Mouse (Mus musculus): ENCODE data around the gene Rubcnl. TPM values are rescaled to one million over a fixed set of nuclear protein-coding genes. Genes with fewer than 3 reads are reported as not detected.

Gene Rubcnl
- polyA plus RNA-seq, 1 experiment from 2014 or later: 0.20 TPM

DNA sequence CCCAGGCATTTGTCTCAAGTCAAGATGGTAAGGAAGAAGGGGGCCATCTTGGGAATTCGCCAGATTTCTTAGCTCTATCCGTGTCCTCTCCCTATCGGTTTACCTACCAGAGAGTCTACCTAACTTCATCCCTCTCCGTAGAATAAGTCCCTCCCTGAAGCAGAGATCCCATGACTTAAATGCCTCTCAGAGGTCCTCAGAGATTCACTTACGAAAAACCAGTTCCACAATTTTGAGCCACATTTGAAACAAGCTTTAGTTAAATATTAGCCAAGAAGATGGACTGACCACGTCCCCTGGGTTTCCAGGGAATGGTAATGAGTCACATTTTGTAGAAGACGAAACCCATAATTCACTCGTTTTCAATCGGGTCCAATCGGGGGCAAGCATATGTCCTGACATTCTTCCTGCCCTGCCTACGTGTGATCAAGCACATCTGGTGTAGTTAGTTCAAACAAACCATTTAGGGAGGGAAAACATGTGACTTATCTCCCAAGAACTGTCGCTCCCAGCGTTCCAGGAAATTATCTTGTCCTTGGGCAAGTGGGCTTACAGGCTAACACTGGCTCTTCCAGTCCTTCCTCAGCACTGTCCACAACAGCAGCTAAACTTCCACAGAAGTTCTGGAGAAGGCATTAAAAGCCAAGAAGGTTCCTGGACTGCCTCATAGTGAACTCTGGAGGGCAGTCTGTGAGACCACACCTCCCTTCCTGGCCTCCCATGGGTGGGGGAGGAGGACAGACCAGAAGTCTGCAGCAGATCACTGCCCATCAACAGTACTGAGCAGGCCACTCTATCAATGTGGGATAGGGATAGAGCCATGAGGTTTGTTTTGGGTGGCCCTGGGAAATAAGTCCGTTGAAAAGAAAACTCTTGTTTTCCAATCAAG lies 38.9 kb downstream of the Rubcnl start:
- H3K36me3 ChIP-seq (ENCODE audit: control insufficient read depth, insufficient read depth, low read length): no peaks in the 10 kb centered on the region
- H3K9ac ChIP-seq (ENCODE audit: low read depth, low read length): no peak overlapping the region
- no peak overlapping the region for H3K4me2 ChIP-seq (replicated peaks; ENCODE audit: low read depth, low read length)
- H3K9me3 ChIP-seq (ENCODE audit: control insufficient read depth, low read length): no peaks in the 10 kb centered on the region
- H3K4me1 ChIP-seq (replicated peaks; ENCODE audit: control insufficient read depth, insufficient read depth, low read length): no peaks in the 10 kb centered on the region
- DNase-seq (ENCODE audit: low spot score) (no peak), ATAC-seq (ENCODE audit: low FRiP score) (no peak)
- H3K27me3 ChIP-seq (ENCODE audit: control insufficient read depth, insufficient read depth, low read length): no peaks in the 10 kb centered on the region
- no peak overlapping the region for H3K27ac ChIP-seq (ENCODE audit: low read depth, low read length)
- WGBS: 82% methylated on average over 14 of the region's 14 CpGs
- H3K4me3 ChIP-seq (ENCODE audit: low read depth, low read length): no peak overlapping the region

DNA sequence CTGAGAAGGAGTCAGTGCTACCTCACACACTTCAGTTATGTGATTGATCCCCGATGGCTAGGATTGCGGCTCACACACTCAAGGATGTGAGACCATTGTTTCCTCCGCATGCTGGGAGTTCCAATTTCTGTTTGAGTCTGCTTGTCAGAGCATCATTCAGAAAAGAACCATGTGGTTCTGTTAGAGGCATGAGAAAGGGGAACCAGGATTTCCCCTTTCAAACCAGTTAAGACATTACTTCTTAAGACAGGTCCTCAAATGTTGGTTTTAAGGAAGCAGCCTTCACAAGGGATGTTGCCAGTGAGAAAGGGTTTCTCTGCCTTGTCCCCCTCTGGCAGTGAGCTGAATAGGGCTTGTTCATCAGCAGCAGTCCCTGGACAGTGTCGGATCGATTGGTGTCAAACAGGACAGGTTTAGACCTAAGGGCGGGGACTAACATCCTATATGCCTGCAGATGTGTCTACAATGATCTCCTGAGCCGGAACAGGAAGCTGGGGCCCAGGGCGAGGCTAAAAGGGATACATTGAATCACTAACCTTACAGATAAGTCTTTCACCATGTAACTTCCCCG lies 41.1 kb downstream of the Rubcnl start:
- Histone ChIP-seq H3K9ac (ENCODE audit: low read depth, low read length) (no peak overlapping the region), H3K36me3 (ENCODE audit: control insufficient read depth, insufficient read depth, low read length) (no peaks in the 10 kb centered on the region), H3K4me2 (replicated peaks; ENCODE audit: low read depth, low read length) (no peak overlapping the region), H3K27me3 (ENCODE audit: control insufficient read depth, insufficient read depth, low read length) (no peaks in the 10 kb centered on the region), H3K9me3 (ENCODE audit: control insufficient read depth, low read length) (no peaks in the 10 kb centered on the region), H3K4me1 (replicated peaks; ENCODE audit: control insufficient read depth, insufficient read depth, low read length) (no peaks in the 10 kb centered on the region), H3K27ac (ENCODE audit: low read depth, low read length) (no peak overlapping the region), H3K4me3 (ENCODE audit: low read depth, low read length) (no peak overlapping the region)
- no peak for ATAC-seq (ENCODE audit: low FRiP score)
- WGBS: 85% methylated on average over 9 of the region's 9 CpGs
- no peak for DNase-seq (ENCODE audit: low spot score)

DNA sequence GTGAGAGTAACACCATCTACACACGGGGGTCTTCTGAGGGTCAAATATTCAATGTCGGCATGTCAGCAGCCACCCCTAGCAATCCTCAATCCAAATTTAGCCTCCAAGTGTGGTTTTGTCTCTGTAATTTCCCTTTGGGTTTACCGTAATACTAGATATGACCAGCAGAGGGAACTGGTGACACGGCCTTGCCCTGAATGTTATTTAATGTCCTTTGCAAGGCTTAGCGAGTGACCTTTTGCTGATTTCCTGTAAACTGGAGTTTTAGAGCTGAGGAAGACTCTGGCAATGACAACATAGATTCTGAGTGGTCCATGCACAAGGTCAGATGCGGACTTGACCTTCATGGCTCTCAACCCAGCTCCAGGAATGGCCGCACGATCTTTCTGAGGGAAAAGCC lies 44.7 kb downstream of the Rubcnl start:
- no peak overlapping the region for H3K4me2 ChIP-seq (replicated peaks; ENCODE audit: low read depth, low read length)
- no peak for ATAC-seq (ENCODE audit: low FRiP score)
- no peaks in the 10 kb centered on the region for H3K9me3 ChIP-seq (ENCODE audit: control insufficient read depth, low read length)
- peak; percentile 58 for DNase-seq (ENCODE audit: low spot score)
- no peaks in the 10 kb centered on the region for H3K27me3 ChIP-seq (ENCODE audit: control insufficient read depth, insufficient read depth, low read length)
- 48% methylated on average over 8 of the region's 8 CpGs for WGBS
- no peak overlapping the region for H3K9ac ChIP-seq (ENCODE audit: low read depth, low read length)
- no peak overlapping the region for H3K4me3 ChIP-seq (ENCODE audit: low read depth, low read length)
- no peaks in the 10 kb centered on the region for H3K4me1 ChIP-seq (replicated peaks; ENCODE audit: control insufficient read depth, insufficient read depth, low read length)
- H3K36me3 ChIP-seq (ENCODE audit: control insufficient read depth, insufficient read depth, low read length): no peaks in the 10 kb centered on the region
- no peak overlapping the region for H3K27ac ChIP-seq (ENCODE audit: low read depth, low read length)

DNA sequence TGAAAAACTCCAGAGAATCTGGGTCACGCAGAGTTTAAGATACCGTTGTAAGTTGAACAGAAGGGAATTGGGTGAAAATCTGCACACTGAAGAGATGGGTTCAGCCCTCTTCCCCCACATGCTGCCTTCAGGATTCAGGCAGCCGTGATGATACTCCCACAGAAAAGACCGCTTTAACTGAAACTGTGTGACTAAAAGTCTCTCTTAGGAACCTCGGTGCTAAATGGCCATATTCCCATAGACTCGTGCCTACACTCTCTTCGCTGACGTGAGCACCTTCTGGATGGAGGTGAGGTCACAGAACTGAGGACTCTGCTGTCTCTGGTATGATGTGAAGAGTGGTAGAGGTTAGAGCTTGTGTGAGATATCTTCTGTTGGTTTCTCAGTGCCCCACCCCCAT lies 48.1 kb downstream of the Rubcnl start:
- no peak overlapping the region for H3K27ac ChIP-seq (ENCODE audit: low read depth, low read length)
- H3K27me3 ChIP-seq (ENCODE audit: control insufficient read depth, insufficient read depth, low read length): no peaks in the 10 kb centered on the region
- no peaks in the 10 kb centered on the region for H3K4me1 ChIP-seq (replicated peaks; ENCODE audit: control insufficient read depth, insufficient read depth, low read length)
- no peak for ATAC-seq (ENCODE audit: low FRiP score)
- H3K36me3 ChIP-seq (ENCODE audit: control insufficient read depth, insufficient read depth, low read length): no peaks in the 10 kb centered on the region
- WGBS: 93% methylated on average over 8 of the region's 8 CpGs
- no peak overlapping the region for H3K4me2 ChIP-seq (replicated peaks; ENCODE audit: low read depth, low read length)
- no peaks in the 10 kb centered on the region for H3K9me3 ChIP-seq (ENCODE audit: control insufficient read depth, low read length)
- no peak overlapping the region for H3K9ac ChIP-seq (ENCODE audit: low read depth, low read length)
- no peak overlapping the region for H3K4me3 ChIP-seq (ENCODE audit: low read depth, low read length)
- DNase-seq (ENCODE audit: low spot score): no peak

DNA sequence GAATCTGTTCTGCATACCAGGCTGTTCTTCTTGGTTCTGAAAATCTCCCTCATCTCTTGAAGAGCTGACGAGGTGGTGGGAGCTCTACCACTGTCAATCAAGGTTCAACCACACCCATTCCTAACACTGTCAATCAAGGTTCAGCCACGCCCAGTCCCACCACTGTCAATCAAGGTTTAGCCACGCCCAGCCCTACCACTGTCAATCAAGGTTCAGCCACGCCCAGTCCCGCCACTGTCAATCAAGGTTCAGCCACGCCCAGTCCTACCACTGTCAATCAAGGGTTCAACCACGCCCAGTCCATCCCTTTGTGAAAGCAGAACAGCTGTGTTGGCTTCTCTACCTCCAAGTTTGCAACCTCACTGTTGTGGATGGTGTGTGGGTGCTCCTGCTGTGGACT lies 48.7 kb downstream of the Rubcnl start:
- H3K4me2 ChIP-seq (replicated peaks; ENCODE audit: low read depth, low read length): no peak overlapping the region

DNA sequence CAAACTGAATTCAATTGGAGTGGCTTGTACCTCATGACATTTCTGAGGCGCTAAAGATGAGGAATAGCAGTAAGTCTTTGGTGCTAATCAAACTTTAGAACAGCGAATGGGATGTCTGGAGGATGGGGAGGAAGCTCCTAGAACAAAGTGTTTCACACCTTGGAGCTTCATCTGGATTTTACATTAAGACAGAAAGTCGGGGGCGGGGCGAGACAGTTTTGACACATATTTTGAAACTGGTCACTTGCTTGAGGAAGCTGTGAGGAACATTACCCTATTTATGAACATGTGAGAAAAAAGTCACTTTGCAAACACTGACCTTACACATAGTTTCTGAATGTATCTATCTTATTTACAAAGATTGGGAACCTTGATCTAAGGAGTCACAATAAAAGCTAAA lies 49.4 kb downstream of the Rubcnl start:
- ATAC-seq (ENCODE audit: low FRiP score): no peak
- H3K9me3 ChIP-seq (ENCODE audit: control insufficient read depth, low read length): no peaks in the 10 kb centered on the region
- no peak for DNase-seq (ENCODE audit: low spot score)
- H3K4me1 ChIP-seq (replicated peaks; ENCODE audit: control insufficient read depth, insufficient read depth, low read length): no peaks in the 10 kb centered on the region
- no peaks in the 10 kb centered on the region for H3K27me3 ChIP-seq (ENCODE audit: control insufficient read depth, insufficient read depth, low read length)
- WGBS: 98% methylated on average over 5 of the region's 5 CpGs
- no peak overlapping the region for H3K27ac ChIP-seq (ENCODE audit: low read depth, low read length)
- H3K36me3 ChIP-seq (ENCODE audit: control insufficient read depth, insufficient read depth, low read length): no peaks in the 10 kb centered on the region
- H3K4me2 ChIP-seq (replicated peaks; ENCODE audit: low read depth, low read length): no peak overlapping the region
- no peak overlapping the region for H3K9ac ChIP-seq (ENCODE audit: low read depth, low read length)
- H3K4me3 ChIP-seq (ENCODE audit: low read depth, low read length): no peak overlapping the region

More for the DNA sequence above, 48.7 kb downstream of the Rubcnl start:
- H3K9ac ChIP-seq (ENCODE audit: low read depth, low read length): no peak overlapping the region
- 81% methylated on average over 7 of the region's 7 CpGs for WGBS
- DNase-seq (ENCODE audit: low spot score): peak; percentile 28
- peak; percentile 19; the same call in 1 of the 2 replicates for ATAC-seq (ENCODE audit: low FRiP score)
- H3K36me3 ChIP-seq (ENCODE audit: control insufficient read depth, insufficient read depth, low read length): no peaks in the 10 kb centered on the region
- no peak overlapping the region for H3K4me3 ChIP-seq (ENCODE audit: low read depth, low read length)
- H3K27ac ChIP-seq (ENCODE audit: low read depth, low read length): no peak overlapping the region
- H3K4me1 ChIP-seq (replicated peaks; ENCODE audit: control insufficient read depth, insufficient read depth, low read length): no peaks in the 10 kb centered on the region
- no peaks in the 10 kb centered on the region for H3K9me3 ChIP-seq (ENCODE audit: control insufficient read depth, low read length)
- no peaks in the 10 kb centered on the region for H3K27me3 ChIP-seq (ENCODE audit: control insufficient read depth, insufficient read depth, low read length)

DNA sequence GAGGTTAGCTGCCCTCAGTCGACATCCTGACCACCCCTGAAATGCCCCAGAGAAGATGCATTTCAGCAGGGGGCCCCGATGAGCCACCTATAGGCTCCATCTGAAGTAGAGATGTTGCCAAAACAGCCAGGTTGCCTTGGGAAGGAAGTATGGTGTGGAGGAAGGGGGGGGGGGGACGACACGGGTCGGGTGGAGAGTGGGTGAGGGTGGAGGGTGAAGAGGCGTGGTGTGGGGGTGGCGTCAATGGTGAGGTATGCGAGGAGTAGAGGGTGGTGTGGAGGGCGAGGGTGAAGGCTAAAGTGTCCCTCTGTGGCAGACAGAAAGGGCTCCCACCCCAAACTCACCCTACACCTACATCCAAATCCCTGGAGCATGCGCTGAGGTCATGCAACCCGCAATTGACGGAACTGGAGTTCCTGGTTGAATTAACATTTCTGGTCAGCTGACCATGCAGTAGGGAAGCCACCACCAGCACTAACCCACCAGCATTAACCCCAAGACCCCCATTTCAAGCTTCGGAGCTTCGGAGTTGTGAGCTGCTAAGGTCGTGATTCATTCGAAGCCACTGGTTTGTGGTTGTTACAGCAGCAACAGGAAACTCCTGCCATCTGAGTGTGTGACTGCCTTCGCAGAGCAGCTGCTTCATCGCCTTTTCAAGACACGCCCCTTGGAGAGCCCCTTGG lies 52.7 kb downstream of the Rubcnl start:
- Histone ChIP-seq H3K4me1 (replicated peaks; ENCODE audit: control insufficient read depth, insufficient read depth, low read length) (no peaks in the 10 kb centered on the region), H3K36me3 (ENCODE audit: control insufficient read depth, insufficient read depth, low read length) (no peaks in the 10 kb centered on the region), H3K27me3 (ENCODE audit: control insufficient read depth, insufficient read depth, low read length) (no peaks in the 10 kb centered on the region), H3K27ac (ENCODE audit: low read depth, low read length) (no peak overlapping the region), H3K4me3 (ENCODE audit: low read depth, low read length) (no peak overlapping the region), H3K9ac (ENCODE audit: low read depth, low read length) (no peak overlapping the region), H3K9me3 (ENCODE audit: control insufficient read depth, low read length) (no peaks in the 10 kb centered on the region), H3K4me2 (replicated peaks; ENCODE audit: low read depth, low read length) (no peak overlapping the region)
- ATAC-seq (ENCODE audit: low FRiP score) (no peak), DNase-seq (ENCODE audit: low spot score) (no peak)
- WGBS: 90% methylated on average over 16 of the region's 19 CpGs

DNA sequence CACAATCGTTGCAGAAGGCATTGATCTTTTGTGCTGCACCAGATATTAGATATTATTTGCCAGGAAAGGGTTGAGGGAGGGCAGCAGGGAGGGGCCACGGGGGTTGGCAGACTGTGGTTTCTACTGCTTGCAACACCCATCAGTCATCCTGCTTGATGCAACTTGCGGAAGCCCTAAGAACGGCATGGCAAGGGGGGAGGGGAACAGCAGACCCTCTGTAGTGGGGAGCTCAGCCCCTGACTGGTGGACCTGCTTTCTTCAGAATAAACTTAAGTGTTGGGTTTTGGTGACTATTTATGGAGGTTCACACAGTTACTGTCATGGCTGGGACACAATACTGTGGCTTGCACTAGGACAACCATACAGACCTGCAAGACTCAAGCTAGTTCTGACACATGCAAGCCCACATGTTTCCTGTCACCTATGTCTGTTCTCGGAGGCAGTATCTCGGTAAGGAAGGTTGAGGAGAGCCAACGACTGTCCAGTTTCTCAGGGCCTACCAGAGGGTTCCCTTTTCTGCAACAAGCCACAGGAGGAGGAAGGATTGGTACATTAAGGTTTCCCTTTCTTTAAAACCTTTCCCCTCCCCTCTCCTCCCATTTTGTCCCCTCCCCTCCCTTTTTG lies 53.6 kb downstream of the Rubcnl start:
- Histone ChIP-seq H3K36me3 (ENCODE audit: control insufficient read depth, insufficient read depth, low read length) (no peaks in the 10 kb centered on the region), H3K9me3 (ENCODE audit: control insufficient read depth, low read length) (no peaks in the 10 kb centered on the region), H3K27me3 (ENCODE audit: control insufficient read depth, insufficient read depth, low read length) (no peaks in the 10 kb centered on the region), H3K4me1 (replicated peaks; ENCODE audit: control insufficient read depth, insufficient read depth, low read length) (no peaks in the 10 kb centered on the region), H3K4me2 (replicated peaks; ENCODE audit: low read depth, low read length) (no peak overlapping the region), H3K27ac (ENCODE audit: low read depth, low read length) (no peak overlapping the region), H3K9ac (ENCODE audit: low read depth, low read length) (no peak overlapping the region), H3K4me3 (ENCODE audit: low read depth, low read length) (no peak overlapping the region)
- WGBS: 84% methylated on average over 7 of the region's 7 CpGs
- DNase-seq (ENCODE audit: low spot score) (no peak), ATAC-seq (ENCODE audit: low FRiP score) (no peak)
